Comparison of ENCODE assay signal across 22 mouse cellular contexts in genomic region chr11:35738102-35738501, GRCm38 (mm10).
"Had no signal": no experiment of that assay in that cellular context is flagged by ENCODE, and none has a peak within 500 bp of the region (broad histone marks: within the 10 kb centered on the region; RNA-seq: fewer than 3 reads in every experiment).

No protein-coding gene starts in this region.

- H3K4me2 ChIP-seq: heart, embryonic 12.5 days; hindbrain, embryonic 13.5 days; hindbrain, embryonic 15.5 days; kidney, embryonic 15.5 days; limb, embryonic 12.5 days; liver, embryonic 11.5 days; liver, embryonic 13.5 days; liver, embryonic 15.5 days had no signal

- ATAC-seq: hindbrain, postnatal 0 days had no signal

- H3K36me3 ChIP-seq: heart, embryonic 10.5 days; heart, embryonic 12.5 days; hindbrain, embryonic 13.5 days; hindbrain, embryonic 15.5 days; kidney, embryonic 15.5 days; limb, embryonic 10.5 days; limb, embryonic 12.5 days; liver, embryonic 13.5 days; liver, embryonic 15.5 days had no signal

- H3K27ac ChIP-seq: heart, embryonic 10.5 days; hindbrain, embryonic 13.5 days; hindbrain, embryonic 15.5 days; hindbrain, postnatal 0 days; kidney, embryonic 15.5 days; kidney, postnatal 0 days; limb, embryonic 10.5 days; limb, embryonic 12.5 days; liver, embryonic 13.5 days; liver, embryonic 15.5 days had no signal

- H3K9ac ChIP-seq: heart, embryonic 12.5 days; hindbrain, embryonic 13.5 days; hindbrain, embryonic 15.5 days; kidney, embryonic 15.5 days; limb, embryonic 12.5 days; liver, embryonic 13.5 days; liver, embryonic 15.5 days had no signal

- H3K4me1 ChIP-seq: heart, embryonic 10.5 days; heart, embryonic 12.5 days; hindbrain, embryonic 13.5 days; hindbrain, embryonic 15.5 days; kidney, embryonic 15.5 days; limb, embryonic 10.5 days; limb, embryonic 12.5 days; liver, embryonic 13.5 days; liver, embryonic 15.5 days had no signal

- DNase-seq: gastrocnemius, postnatal 25 days; heart, adult 18-20 months; heart, postnatal 10 days; kidney, adult 11 months; kidney, adult 8-10 months; kidney, postnatal 14 days; kidney, postnatal 36 days; layer of hippocampus, adult 9-11 months; layer of hippocampus, postnatal 36 days; liver; liver, embryonic 13.5 days had no signal

- H3K9me3 ChIP-seq: hindbrain, embryonic 13.5 days; hindbrain, embryonic 15.5 days; limb, embryonic 10.5 days; liver, embryonic 13.5 days; liver, embryonic 15.5 days had no signal

- H3K27me3 ChIP-seq: heart, embryonic 12.5 days; hindbrain, embryonic 13.5 days; hindbrain, embryonic 15.5 days; kidney, embryonic 15.5 days; limb, embryonic 12.5 days; liver, embryonic 13.5 days; liver, embryonic 15.5 days had no signal

- H3K4me3 ChIP-seq: heart, embryonic 10.5 days; heart, embryonic 12.5 days; hindbrain, embryonic 13.5 days; hindbrain, embryonic 15.5 days; kidney, embryonic 15.5 days; limb, embryonic 10.5 days; limb, embryonic 12.5 days; liver, embryonic 13.5 days; liver, embryonic 15.5 days had no signal
